Mouse (Mus musculus) embryonic fibroblast, embryonic 13.5 days (primary cell): ENCODE data around the gene Gm6358.

Experiments used
- CTCF ChIP-seq: IDR thresholded peaks from 2 replicates; pipeline ENCODE4 v1.5.1; 2011; ENCODE audit warnings: mild to moderate bottlenecking, control low read depth, low read length, moderate library complexity, borderline replicate concordance; ENCODE audit not compliant: insufficient read depth
- POLR2A ChIP-seq: IDR thresholded peaks from 2 replicates; pipeline ENCODE4 v1.6.1; 2011; ENCODE audit warnings: low read depth, mild to moderate bottlenecking, control low read depth, low read length, moderate library complexity

DNA sequence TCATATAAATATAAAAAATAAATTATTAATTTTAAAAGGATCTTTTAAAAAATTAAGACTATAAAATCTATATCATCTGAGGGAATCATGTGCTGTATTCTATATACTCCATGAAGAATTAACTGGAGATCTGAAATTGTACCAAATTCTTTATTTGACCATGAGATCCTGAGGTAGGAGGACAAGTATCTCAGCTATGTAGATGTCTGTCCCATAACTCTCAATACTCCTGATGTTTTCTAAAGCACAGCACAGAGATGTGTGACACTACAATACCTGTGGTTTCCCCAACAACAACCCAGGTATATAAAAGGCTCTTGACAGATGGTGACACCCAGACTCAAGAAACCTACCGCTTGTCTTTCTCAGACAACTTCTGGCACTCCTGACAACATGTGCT, at the start of gene Gm6358:
- no peak for TF ChIP-seq CTCF
- TF ChIP-seq POLR2A, result no peak
